Mouse (Mus musculus) thymus, postnatal 10 days (tissue): ENCODE data around the gene Plcb3.

Experiments
- DNase-seq, 2 experiments: peaks; one replicate each; pipeline ENCODE4 v3.0.0; 2021; ENCODE audit warnings: low spot score in 2 of 2

Gene Plcb3

GRCm38 (mm10) chr19:6940396-6941351, 35.6 kb downstream of the Plcb3 start:
- peak; percentile 26 to 41 for DNase-seq

DNA sequence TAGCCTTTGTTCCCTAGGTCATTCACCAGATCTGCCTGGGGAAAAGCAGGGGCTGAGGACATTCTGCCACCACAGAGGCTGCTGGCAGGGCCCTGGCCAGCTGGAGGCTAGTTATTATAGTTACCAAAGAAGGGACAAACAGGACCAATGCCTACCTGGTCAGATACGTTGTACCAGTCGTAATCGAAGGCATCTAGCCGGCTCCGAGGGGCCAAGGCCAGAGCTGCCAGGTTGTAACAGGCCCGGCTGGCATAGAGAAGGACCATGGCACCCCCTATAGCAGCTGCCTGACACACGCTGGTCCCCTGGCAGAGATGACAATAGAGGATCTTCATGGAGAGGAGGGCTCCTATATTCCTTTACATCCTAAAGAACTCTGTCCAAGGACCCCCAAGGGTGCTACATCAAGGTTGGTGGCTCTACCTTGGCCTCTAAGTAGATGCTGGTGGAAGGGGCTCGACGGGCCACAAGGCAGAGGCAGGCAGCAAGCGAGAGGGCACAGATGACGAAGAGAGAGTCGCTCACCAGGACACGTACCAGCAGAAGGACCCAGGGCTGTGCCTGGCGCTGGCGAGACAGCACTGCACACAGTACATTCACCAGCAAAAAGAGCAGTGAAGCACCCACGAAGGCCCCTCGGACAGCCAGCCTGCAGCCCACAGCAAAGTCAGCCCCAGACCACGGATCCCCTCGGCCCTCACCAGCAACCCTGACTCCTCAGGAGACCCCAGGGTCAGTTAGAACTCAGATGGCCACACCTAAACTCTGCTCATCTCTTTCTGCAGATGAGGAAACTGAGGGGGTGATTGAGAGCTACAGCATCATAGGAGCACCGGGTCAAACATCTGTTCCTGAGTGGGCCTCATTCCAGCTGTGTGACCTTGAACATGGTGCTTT, 36.9 kb downstream of the Plcb3 start:
- DNase-seq, result no peak

DNA sequence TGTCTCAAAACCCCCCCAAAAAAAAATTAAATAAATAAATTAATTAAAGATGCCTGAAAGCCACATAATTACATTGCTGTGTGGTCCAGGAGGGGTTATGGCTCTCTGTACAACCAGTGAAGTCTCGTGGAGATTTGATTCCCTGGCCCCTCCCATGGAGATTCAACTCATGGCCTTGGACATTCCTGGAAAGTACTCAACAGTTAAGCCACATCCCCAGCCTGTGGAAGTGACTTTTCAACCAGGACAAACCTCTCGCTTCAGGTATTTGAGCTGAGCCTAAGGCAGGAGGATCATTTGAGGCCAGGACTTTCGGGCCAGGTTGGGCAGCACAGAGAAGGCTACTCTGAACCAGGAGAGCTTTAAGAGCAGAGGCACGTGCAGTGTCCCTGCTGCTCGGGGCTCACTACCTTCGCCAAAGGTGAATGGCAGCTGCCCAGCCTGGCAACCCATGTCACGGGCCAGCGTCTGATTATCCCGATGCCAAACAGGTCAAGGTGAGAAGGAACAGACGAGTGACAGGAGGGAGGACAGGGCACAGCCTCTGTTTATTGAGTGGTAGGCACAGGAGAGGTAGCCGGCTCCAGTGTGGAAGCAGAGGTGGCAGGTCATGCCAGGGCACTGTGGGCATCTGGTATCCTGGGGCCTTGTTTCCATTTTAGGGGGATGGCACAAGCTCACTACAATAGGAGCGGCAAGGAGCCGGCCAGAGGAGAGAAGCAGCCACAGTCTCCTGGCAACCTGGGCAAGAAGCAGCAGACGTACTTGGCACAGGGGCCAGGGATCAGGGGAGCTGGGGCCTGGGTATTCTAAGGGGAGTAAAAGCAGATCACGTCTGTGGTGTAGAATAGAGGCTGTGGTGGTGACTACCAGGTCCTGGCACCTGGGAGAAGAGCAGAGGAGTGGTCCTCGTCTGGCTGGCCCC, 38.5 kb downstream of the Plcb3 start:
- no peak for DNase-seq

DNA sequence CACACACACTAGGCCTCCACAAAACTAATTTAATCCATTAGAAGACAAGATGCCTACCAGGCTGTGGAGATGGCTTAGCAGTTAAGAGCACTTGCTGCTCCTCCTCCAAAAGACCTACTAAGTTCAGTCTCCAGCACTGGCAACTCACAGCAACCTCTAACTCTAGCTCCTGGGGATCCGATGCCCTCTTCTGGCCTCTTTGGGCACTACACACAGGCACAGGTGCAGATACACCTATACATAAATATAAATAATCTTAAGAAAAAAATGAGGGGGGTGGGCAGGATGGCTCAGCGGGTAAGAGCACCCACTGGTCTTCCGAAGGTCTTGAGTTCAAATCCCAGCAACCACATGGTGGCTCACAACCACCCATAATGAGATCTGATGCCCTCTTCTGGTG, 40.0 kb downstream of the Plcb3 start:
- peak in 1 of 2 experiments; percentile 51 for DNase-seq

- no peak for DNase-seq
Measured at GRCm38 (mm10) chr19:6934195-6934977, 41.9 kb downstream of the Plcb3 start, which contains the start of gene Kcnk4. TSS of gene Kcnk4 (minus strand) at chr19:6934515.

DNA sequence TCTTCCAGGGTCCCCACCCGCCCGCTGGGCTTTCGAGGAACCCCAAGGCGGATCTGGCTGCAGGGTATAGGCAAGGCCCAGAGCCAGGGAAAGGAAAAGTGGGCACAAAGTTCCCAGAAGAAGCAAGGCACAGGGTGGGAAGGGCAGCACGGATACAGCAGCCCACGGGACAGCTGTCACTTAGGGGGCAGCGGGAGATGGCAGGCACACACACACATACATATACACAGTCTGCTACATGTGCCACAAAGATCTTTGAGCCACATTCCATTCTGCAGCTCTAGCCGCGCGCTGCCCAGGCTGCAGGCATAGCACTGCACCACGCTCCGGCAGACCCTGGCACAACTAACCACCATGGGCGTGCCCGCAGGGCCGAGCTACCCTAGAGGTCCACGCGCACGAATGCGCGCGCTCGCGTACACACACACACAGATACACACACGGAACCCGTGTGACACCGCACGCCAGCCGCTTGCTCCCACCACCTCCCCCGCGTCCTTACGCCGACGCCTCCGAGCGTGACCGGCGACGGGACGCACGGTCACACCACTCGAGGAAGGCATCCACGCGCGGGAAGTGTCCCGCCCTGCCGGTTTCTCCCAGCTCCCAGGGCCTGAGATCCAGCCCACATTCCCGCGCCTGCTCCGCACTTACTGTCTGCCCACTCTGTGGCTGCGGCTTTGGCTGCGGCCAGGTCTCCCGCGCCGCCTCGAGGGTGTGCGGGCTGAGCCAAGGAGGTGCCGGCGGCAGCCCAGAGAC, 42.7 kb downstream of the Plcb3 start:
- no peak for DNase-seq

GRCm38 (mm10) chr19:6933102-6933435, 43.2 kb downstream of the Plcb3 start:
- no peak for DNase-seq

- no peak for DNase-seq
Measured at GRCm38 (mm10) chr19:6932018-6932417, 44.3 kb downstream of the Plcb3 start.

DNA sequence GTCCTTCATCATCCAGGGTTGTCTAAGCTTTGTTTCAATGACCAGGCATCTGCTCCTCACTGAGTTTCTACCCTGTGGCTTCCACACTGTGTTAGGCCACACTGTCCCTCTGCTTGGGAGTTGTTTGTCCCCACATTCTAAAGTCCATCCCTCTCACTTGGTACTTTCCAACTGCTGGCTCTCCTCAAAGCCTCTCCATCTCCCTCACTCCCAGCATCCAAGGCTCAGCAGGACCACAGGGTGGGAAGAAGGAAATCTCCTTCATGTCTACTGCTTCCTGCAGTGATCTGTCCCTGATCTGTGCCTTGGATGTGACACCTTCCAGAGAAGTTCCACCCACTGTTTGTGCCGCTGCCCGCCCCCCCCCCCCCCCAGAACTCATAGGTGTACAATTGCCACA, 45.3 kb downstream of the Plcb3 start:
- DNase-seq, result no peak

GRCm38 (mm10) chr19:6928080-6928479, 48.2 kb downstream of the Plcb3 start:
- DNase-seq, result no peak

DNA sequence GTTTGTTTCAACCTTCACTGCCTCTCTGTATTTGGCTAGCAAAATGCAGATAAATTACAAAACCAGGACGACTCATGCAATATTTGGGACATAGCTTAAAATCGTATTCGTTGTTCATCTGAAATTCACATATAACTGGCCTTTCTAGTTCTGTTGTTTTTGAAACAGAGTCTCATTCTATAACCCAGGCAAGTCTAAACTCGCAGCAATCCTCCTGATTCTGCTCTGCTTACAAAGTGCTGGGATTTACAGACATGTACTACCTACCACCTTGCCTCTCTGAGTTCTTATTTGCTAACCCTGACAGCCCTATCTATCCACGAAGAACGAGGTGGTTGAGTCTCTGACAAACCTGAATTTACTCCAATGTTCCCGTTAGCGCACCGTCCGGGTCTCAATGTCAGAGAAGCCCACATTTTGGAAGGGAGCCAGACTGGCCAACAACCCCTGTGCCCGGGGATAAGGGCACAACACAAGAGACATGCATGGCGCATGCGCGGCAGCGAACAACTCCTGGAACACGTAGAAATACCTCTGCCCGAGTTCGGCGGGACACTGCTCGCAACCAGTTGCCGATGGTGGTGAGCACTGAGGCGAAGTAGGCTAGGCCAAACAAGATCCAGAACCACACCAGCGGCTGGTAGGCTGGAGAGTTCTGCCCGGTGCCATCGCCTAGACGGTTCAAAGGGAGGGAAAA, 49.6 kb downstream of the Plcb3 start:
- no peak for DNase-seq

DNA sequence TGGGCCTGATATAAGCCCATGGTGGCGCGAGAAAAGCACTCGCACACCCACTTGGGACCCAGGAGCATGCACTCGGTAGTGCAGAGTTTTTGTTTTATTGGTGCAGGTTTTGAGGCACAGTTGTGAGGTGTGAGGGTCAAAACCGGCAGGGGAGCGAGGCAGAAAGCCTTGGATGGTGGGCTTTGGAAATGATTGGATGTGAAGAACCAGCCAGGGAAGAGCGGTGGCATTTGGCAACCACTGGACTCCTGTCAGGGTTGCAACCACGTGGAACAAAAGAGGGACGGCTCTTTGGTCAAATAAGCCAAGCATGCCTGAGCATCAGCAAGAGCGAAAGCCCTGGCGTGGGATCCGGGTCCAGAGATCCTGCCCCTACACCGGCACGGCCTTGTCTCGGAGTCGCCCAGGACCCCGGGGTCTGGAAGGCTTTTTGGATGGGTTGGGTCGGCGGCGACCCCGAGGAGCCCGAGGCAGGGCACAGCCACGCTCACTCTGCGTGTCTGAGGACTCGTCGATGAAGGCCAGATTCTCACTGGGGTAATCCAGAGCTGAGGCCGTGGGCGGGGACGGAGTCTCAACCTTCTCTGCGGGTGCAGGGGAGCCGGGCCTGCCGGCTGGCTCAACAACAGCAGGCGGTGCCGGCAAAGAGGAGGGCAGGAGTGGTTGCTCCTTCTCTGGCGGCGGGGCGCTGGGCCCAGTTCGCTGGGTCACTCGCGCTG, 50.5 kb downstream of the Plcb3 start:
- DNase-seq, result no peak

GRCm38 (mm10) chr19:6925307-6925573, 51.0 kb downstream of the Plcb3 start, which contains the start of gene Catsperz:
TSS of gene Catsperz (minus strand) at chr19:6925380.
- no peak for DNase-seq

GRCm38 (mm10) chr19:6924461-6925306, 51.6 kb downstream of the Plcb3 start:
- peak; percentile 66 to 90 for DNase-seq

DNA sequence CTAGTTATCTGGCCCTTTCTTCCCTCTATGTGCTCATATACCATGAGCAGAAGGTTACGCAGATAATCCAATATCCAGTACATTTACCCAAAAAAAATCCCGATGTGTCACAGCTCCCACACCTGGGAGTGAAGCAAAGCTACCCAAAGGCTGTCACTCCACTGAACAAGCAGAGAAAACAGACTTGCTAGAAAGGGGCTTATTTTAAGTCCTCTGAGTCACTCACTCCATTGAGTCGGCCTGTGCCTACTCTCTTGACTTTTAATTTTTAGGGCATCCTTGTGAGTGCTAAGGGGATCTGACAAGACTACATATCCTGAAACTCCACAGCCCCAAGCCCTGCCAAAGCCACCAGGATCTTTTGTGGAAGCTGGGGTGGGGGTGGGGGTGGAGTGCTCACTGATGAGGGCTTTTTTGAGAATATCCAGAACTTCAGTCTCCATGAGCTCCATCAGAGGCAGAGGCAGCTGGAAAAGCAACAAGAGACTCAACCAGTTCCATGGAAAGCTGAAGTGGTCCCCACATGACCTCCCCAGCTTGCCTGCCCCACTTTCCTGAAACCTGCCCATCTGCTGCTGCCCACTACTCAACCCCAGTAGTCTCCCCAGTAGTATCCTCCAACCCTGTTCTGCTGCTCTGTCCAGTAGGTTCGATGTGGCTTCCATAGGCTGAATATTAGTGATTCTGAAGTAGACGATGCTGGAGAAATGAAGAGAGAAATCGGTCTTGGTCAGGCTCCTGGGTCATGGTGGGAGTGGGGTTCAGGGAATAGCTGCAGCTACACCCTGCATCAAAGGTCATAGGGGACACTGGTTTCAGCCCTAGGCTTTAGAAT, 53.2 kb downstream of the Plcb3 start:
- DNase-seq, result no peak

DNA sequence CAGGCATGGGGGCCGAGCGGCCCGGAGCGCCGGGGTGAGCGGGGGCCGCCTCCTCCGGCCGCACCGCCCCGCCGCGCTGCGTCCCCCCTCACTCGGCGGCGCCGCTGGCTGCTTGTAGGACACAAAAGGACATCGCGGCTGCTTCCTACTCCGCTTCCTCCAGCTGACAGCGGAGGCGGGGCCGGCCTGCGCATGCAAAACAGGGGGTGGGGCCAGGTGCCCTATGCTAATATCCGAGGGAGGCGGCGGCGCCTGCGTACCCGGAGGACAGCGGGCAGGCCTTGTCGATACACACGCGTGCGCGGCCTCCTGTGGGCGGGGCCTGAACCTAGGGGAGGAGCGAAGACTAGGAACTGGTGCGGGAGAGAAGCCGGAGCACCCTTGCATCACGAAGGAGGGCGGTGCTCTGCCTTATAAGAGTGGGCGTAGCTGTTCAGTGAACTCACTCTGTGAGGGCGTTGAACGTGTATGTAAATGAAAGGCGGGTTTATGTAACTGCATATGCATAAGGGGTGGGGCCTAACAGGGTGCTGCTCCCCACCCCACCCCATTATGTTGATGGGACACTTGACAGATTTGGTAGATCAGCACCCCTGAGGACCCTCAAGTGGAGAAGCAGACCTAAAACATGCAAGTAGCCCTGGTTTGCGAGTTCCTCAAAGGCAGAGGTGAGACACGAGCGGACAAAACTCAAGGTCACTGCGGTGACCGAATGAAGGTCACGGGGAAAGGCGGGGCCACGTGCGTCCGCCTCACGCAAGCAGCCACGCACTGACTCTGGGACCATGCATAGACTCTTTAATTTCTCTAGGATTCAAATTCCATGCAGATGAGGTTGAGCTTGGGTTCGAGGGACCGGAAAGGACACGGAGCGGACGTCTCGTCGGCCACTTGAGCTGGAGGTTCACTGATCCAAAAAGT, 54.4 kb downstream of the Plcb3 start, which contains the start of gene Esrra:
Gene Esrra, minus strand, starts transcription at position 167 of the 921 bp plus-strand sequence.
- peak; percentile 100 for DNase-seq
